Mouse (Mus musculus) stomach, embryonic 16.5 days (tissue): ENCODE measurements around the gene Nim1k. TPM values are rescaled to one million over a fixed set of nuclear protein-coding genes. Genes with fewer than 3 reads are reported as not detected.

Experiments used
- ATAC-seq: fragments of 200-750 bp; cut with Nextera tagmentation; 2 replicates; pipeline ENCODE4 v1.8.0; 2017; ENCODE audit warnings: moderate number of reproducible peaks, moderate TSS enrichment; ENCODE audit not compliant: insufficient read depth, low FRiP score
- H3K27ac ChIP-seq: fragments of 300-500 bp; sonication (generic); 2 replicates; pipeline ENCODE4 v1.5.1; 2014; ENCODE audit warnings: low read length
- H3K27me3 ChIP-seq: fragments of 300-500 bp; sonication (generic); 2 replicates; pipeline ENCODE4 v1.6.1; 2014; ENCODE audit warnings: low read length, control low read depth, mixed read lengths; ENCODE audit not compliant: control insufficient read depth, insufficient read depth
- H3K36me3 ChIP-seq: fragments of 300-500 bp; sonication (generic); 2 replicates; pipeline ENCODE4 v1.6.1; 2014; ENCODE audit warnings: low read length; ENCODE audit not compliant: control insufficient read depth, insufficient read depth
- H3K4me1 ChIP-seq: fragments of 300-500 bp; sonication (generic); 2 replicates; pipeline ENCODE4 v1.6.1; 2014; ENCODE audit warnings: low read length, control low read depth, mixed read lengths; ENCODE audit not compliant: control insufficient read depth, insufficient read depth
- H3K4me2 ChIP-seq: fragments of 300-500 bp; sonication (generic); 2 replicates; pipeline ENCODE4 v1.6.1; 2014; ENCODE audit warnings: low read depth, low read length, mixed read lengths
- H3K4me3 ChIP-seq: fragments of 300-500 bp; sonication (generic); replicated peaks from 2 replicates; pipeline ENCODE4 v1.5.1; 2014; ENCODE audit warnings: mild to moderate bottlenecking, low read length
- H3K9ac ChIP-seq: fragments of 300-500 bp; sonication (generic); 2 replicates; pipeline ENCODE4 v1.6.1; 2014; ENCODE audit warnings: low read length
- H3K9me3 ChIP-seq: fragments of 300-500 bp; sonication (generic); replicated peaks from 2 replicates; pipeline ENCODE4 v1.6.1; 2016; ENCODE audit warnings: low read length, control low read depth; ENCODE audit not compliant: control insufficient read depth
- WGBS: fragments of 180-500 bp; shearing (Covaris S2); extraction: QIAGEN DNeasy Blood & Tissue Kit; methylation state at CpG from one replicate; pipeline ENCODE4 v1.1.7; 2014; 5-methylcytosine and 5-hydroxymethylcytosine counted together
- polyA plus RNA-seq: library from polyadenylated mRNA; unstranded; fragments of >200 nt; fragmentation: Nextera tagmentation; extraction: Ambion mirVana; gene quantifications from 2 replicates; pipeline ENCODE4 v1.2.1, GENCODE M21; 2015

The Nim1k gene
- polyA plus RNA-seq, 1 experiment from 2014 or later: 0.75 TPM

GRCm38 (mm10) chr13:119741390-119742237 is 14.1 kb downstream of the Nim1k start:
- 14% methylated on average over 19 of the region's 19 CpGs for WGBS
- ATAC-seq: no peak
- Histone ChIP-seq H3K4me2 (peak overlapping the region; percentile 48), H3K27ac (no peak overlapping the region), H3K4me1 (0 out of 2 replicates have a peak, but pooled peaks cover 3% of the 10 kb centered on the region), H3K27me3 (no peaks in the 10 kb centered on the region), H3K9ac (peak overlapping the region; percentile 31; the same call in 1 of the 2 replicates), H3K9me3 (no peaks in the 10 kb centered on the region), H3K36me3 (no peaks in the 10 kb centered on the region), H3K4me3 (peak overlapping the region; percentile 29)

DNA sequence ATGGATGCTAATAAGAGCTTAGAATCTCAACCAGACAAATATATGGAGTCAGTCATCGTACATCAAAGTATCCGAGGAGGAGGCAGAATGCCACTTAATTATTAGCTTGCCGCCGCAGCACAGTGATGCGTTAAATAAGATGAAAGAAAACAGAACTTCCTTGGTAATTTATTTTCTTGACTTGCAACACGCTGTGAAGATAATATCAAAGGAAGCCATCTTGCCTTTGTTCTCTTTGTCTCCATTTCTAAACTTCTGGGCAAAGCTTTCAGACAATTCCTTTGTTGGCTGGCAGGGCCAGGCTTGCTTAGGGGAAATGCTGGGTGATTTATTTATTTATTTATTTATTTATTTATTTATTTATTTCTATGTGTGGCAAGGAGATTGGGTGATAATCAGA is 24.2 kb downstream of the Nim1k start:
- no peak overlapping the region for H3K4me2 ChIP-seq
- no peaks in the 10 kb centered on the region for H3K9me3 ChIP-seq
- H3K36me3 ChIP-seq: no peaks in the 10 kb centered on the region
- no peak for ATAC-seq
- no peak overlapping the region for H3K4me3 ChIP-seq
- WGBS: 64% methylated on average over 6 of the region's 6 CpGs
- H3K27me3 ChIP-seq: no peaks in the 10 kb centered on the region
- H3K4me1 ChIP-seq: no peaks in the 10 kb centered on the region
- H3K27ac ChIP-seq: no peak overlapping the region
- no peak overlapping the region for H3K9ac ChIP-seq

DNA sequence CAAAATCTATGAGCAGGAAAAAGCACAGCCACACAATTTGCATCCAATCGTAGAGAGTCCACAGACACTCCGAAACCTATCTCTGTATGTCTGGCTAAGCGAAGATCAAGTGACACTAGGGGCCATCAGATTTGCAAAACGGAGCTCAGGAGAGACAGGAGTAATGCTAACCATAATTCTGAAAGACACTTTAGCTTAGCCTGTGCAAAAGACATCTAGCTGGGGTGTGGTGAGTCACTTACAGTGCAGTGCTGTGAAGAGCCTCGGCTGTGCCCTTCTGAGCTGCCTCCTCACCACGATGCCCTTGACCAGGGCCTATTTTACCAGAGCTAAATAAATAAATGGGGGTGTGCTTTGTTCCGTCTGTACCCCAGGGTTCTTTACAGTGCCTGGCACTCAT is 26.3 kb downstream of the Nim1k start:
- Histone ChIP-seq H3K4me2 (no peak overlapping the region), H3K27ac (no peak overlapping the region), H3K27me3 (no peaks in the 10 kb centered on the region), H3K4me3 (no peak overlapping the region), H3K9me3 (no peaks in the 10 kb centered on the region), H3K36me3 (no peaks in the 10 kb centered on the region), H3K4me1 (no peaks in the 10 kb centered on the region), H3K9ac (no peak overlapping the region)
- 81% methylated on average over 7 of the region's 7 CpGs for WGBS
- no peak for ATAC-seq

DNA sequence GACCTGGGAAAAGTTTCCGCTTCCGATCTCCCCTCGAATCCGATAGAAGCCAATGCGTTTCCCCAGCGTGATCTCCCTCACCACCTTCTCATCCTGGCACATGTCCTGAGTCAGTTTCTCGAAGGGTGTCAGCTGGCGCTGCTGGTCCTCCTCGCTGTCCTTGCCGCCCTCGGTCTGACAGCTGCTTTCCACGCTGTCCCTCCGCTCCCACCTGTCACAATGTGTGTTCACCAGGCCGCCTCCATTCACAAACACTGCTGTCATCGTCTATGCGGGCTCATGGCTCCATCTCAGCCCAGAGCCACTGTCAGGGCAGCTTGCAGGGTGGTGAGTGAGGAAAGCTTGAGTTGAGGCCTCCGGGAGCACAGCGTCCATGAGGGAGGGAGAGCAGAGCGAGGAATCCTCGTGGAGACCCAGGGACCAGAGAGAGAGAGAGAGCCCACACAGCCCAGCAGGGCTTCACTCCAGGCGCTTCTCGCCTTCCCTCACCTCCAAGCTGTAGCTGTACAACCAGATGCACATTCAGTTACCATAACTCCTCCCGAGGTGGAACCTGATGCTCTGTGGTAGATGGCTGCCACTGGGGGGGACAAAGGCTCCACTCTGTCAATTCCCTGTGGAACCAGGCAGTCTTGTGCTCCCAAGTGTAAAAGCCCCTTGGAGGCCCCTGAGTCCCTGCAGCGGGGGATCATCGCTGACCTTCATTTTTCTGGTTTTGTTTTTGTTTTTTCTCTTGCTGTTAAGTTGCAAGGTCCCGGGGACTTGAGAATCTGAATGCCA is 27.9 kb downstream of the Nim1k start:
- Histone ChIP-seq H3K36me3 (no peaks in the 10 kb centered on the region), H3K4me3 (no peak overlapping the region), H3K9ac (no peak overlapping the region), H3K27ac (no peak overlapping the region), H3K4me2 (no peak overlapping the region), H3K9me3 (no peaks in the 10 kb centered on the region), H3K4me1 (no peaks in the 10 kb centered on the region), H3K27me3 (no peaks in the 10 kb centered on the region)
- no peak for ATAC-seq
- 68% methylated on average over 26 of the region's 26 CpGs for WGBS

GRCm38 (mm10) chr13:119724541-119724940 is 31.1 kb downstream of the Nim1k start:
- Histone ChIP-seq H3K4me2 (no peak overlapping the region), H3K36me3 (no peaks in the 10 kb centered on the region), H3K27ac (no peak overlapping the region), H3K27me3 (no peaks in the 10 kb centered on the region), H3K9me3 (no peaks in the 10 kb centered on the region), H3K4me3 (no peak overlapping the region), H3K4me1 (no peaks in the 10 kb centered on the region), H3K9ac (no peak overlapping the region)
- ATAC-seq: no peak
- WGBS: 81% methylated on average over 7 of the region's 7 CpGs

- H3K4me3 ChIP-seq: no peak overlapping the region
- H3K27me3 ChIP-seq: no peaks in the 10 kb centered on the region
- H3K4me2 ChIP-seq: no peak overlapping the region
- H3K4me1 ChIP-seq: no peaks in the 10 kb centered on the region
- WGBS: 80% methylated on average over 5 of the region's 5 CpGs
- H3K27ac ChIP-seq: no peak overlapping the region
- ATAC-seq: no peak
- no peaks in the 10 kb centered on the region for H3K36me3 ChIP-seq
- no peak overlapping the region for H3K9ac ChIP-seq
- H3K9me3 ChIP-seq: no peaks in the 10 kb centered on the region
These were observed 32.3 kb downstream of the Nim1k start for GRCm38 (mm10) chr13:119723368-119723767.

GRCm38 (mm10) chr13:119722447-119722846 is 33.2 kb downstream of the Nim1k start:
- H3K4me2 ChIP-seq: no peak overlapping the region
- H3K9me3 ChIP-seq: no peaks in the 10 kb centered on the region
- ATAC-seq: no peak
- H3K9ac ChIP-seq: no peak overlapping the region
- no peak overlapping the region for H3K4me3 ChIP-seq
- 63% methylated on average over 3 of the region's 3 CpGs for WGBS
- H3K36me3 ChIP-seq: no peaks in the 10 kb centered on the region
- H3K27me3 ChIP-seq: no peaks in the 10 kb centered on the region
- H3K27ac ChIP-seq: no peak overlapping the region
- H3K4me1 ChIP-seq: no peaks in the 10 kb centered on the region

DNA sequence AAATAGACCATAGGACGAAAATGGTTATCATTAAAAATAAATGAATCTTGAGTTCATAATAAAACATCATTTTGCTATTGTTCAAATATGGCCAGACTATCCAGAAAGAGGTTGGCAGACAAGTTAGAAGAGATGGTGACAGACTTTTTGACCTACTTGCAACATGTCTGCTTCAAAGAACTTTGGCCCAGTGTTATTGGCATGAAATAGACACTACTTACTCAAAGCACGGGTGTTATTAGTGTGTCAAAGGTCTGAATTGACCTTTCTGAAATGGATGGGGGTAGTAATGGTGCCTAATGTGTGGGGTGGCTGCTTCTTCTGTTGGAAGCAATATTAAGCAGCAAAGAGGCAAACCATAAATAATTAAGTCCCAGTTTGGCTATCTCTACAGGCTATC is 39.6 kb downstream of the Nim1k start:
- H3K4me3 ChIP-seq: no peak overlapping the region
- H3K9ac ChIP-seq: no peak overlapping the region
- H3K36me3 ChIP-seq: no peaks in the 10 kb centered on the region
- H3K27me3 ChIP-seq: no peaks in the 10 kb centered on the region
- no peaks in the 10 kb centered on the region for H3K4me1 ChIP-seq
- ATAC-seq: no peak
- 89% methylated on average over 2 of the region's 2 CpGs for WGBS
- no peak overlapping the region for H3K27ac ChIP-seq
- no peak overlapping the region for H3K4me2 ChIP-seq
- no peaks in the 10 kb centered on the region for H3K9me3 ChIP-seq

DNA sequence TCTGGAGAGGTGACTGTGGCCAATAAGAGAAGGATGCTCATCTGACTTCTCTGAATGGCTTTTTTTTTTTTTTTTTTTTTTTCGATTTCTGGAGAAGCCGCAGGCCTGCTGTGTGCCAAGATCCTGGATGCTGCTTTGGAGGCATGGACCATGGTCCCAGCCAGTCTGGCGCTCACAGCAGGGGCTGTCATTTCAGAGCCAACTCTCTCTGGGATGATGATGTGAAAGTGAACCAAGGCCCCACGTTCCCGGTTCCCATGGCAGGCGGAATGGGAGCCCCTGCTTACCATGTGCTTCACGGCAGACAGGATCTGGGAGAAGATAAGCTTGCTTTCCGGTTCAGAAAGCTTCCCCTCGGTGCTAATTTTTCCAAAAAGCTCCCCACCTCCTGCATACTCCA is 41.9 kb downstream of the Nim1k start:
- Histone ChIP-seq H3K4me3 (no peak overlapping the region), H3K9me3 (no peaks in the 10 kb centered on the region), H3K4me1 (no peaks in the 10 kb centered on the region), H3K27me3 (no peaks in the 10 kb centered on the region), H3K36me3 (0 out of 2 replicates have a peak, but pooled peaks cover 2% of the 10 kb centered on the region), H3K27ac (no peak overlapping the region), H3K9ac (no peak overlapping the region), H3K4me2 (no peak overlapping the region)
- WGBS: 63% methylated on average over 9 of the region's 9 CpGs
- no peak for ATAC-seq
